Mouse (Mus musculus): ENCODE measurements around the gene Prtg.

The Prtg gene

DNA sequence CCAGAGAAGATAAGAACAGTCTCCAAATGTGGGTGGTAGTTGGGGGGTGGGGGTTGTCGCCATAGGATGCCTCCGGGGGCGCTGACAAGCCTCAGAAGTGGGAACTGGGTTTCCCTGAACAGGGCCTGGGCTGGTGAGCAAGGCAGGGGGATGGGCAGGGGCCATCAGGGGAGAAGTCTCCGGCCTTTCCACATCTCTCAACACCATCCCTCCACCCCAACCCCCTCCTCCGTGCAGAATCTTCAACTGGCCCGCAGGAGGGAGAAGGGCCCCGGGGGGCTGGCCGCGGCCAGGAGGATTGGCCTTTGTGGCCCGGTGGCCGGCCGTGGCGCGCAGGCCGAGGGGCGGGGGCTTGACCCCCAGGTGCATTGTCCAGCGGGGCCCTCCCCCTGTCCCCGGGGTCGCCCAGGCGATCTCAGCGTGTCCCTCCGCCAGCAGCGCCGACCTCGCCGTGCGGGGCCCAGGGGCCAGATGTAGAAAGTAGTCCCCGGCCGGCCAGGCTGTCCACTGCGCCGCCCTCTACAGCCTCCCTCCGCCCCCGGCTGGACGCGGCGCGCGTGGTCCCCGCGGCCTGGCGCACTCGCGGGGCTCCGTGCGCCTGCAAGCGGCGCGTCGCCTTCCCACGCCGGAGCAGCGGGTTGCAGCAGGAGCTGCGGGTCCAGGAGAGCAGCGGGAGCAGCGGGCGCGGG is at the start of gene Prtg:
Prtg (plus strand) TSS at position 144 of the 689 bp plus-strand sequence.
- no peak for DNase-seq (ENCODE audit: low spot score in 2 of 2)

- no peak for DNase-seq (ENCODE audit: low spot score in 2 of 2)
Observed at GRCm38 (mm10) chr9:72757143-72757542, 49.5 kb upstream of the Prtg start.

DNA sequence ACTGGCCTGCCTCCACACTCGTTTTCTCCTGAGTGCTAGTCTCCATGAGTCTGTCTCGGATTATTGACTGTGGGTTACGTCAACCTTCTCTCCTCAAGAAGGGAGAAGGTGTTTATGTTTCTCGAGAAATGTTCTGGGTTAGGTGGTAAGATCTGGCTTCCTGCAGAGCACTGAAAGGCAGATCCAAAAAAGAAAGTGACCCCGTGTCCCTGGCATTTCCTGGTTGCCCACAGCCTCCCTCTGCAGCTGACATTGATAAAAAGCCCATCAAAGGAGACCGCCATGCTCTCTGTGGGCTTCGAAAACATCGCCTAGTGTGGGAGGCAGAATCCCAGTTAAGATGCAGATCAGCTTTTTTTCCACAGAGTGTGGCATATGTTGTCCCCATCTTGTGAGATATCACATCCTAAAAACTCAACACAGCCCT is 48.0 kb upstream of the Prtg start:
- no peak for DNase-seq (ENCODE audit: low spot score in 2 of 2)

- DNase-seq (ENCODE audit: low spot score in 2 of 2): peak in 1 of 2 experiments; percentile 11
Observed at GRCm38 (mm10) chr9:72763050-72763718, 43.5 kb upstream of the Prtg start.

DNA sequence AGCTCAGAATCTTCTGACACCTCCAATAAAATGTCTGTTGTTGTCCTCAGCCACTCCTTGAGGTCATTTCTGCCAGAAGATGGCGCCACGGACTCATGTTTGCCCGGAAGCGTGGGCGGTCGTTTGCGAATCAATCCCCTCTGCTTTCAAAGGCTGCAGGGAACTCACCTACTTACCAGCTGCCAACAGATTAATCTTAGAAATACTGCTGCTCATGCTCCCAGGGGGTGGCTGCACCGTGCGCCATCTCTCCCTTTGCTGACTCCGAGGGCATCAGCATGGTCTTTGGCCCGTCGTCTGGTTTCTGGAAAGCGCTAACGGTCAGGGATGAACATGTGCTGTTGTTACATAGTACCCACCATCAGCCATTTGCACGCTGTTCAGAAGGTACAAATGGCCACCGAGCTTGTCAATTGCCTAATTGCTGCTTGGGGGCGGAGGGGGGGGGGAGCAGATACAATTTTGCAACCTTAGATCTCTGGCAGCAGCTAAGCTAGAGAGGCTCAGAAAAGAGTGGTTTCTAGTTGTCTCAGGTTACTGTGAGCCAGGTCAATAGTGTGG is 39.8 kb upstream of the Prtg start:
- peak; percentile 79 to 81 for DNase-seq (ENCODE audit: low spot score in 2 of 2)

- DNase-seq (ENCODE audit: low spot score in 2 of 2): no peak
Observed at GRCm38 (mm10) chr9:72775022-72775421, 31.7 kb upstream of the Prtg start.

DNA sequence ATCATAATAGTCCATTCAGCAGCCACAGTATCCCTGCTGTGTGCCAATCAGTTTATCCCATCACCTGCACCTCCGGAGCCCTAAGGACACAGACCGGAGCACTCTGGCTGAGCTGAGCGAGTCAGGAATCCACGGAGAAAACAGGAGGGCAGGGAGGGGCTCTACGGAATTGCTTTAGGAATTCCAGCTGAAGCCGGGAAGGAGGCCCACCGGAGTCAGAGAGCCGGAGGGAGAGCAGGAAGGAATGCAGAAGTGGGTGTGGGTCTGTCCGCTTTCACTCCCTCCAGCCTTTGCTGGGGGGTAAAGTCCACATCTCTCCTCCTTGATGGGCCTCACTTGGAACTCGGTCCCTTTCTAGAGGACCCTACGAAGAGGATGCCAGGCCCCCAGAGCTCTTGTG is 27.7 kb upstream of the Prtg start:
- DNase-seq (ENCODE audit: low spot score in 2 of 2): no peak

DNA sequence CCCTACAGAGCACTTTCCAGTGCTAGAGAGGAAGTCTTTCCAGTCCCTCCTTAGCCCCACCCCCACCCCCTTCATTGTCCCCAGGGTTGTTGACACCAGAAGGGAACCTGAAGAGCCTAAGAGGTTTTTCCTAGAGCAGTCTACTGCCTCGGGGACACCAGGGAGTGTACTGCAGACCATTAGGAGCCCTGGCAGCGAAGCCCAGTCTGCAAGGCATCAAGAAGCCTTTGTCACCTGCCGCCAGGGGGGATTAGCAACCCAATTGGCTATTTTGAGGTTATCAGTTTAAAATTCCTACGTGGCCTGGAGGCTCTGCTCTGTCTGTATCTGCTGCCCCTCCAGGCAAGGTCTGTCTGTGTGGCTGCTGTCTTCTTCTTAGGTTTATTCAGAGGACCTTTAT is 26.9 kb upstream of the Prtg start:
- DNase-seq (ENCODE audit: low spot score in 2 of 2): no peak

DNA sequence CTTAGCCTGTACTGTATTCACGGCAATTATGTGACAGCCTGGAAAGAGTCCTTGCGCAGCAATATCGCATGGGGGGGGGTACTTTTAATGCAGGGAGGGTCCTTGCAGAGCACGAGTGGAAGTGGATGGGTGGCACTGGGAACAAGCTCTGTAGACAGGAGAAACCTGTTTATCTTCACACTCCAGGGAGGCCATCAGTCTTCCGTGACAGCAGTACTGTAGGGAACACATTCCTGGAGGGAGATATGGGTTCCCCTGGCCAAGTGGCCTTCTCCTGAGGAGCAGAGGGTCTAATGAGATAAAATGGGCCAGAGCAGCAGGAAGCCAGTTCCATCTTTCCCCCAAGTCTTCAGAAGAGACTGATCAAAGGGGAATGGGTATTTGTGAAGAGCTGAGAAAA is 26.0 kb upstream of the Prtg start:
- no peak for DNase-seq (ENCODE audit: low spot score in 2 of 2)

DNA sequence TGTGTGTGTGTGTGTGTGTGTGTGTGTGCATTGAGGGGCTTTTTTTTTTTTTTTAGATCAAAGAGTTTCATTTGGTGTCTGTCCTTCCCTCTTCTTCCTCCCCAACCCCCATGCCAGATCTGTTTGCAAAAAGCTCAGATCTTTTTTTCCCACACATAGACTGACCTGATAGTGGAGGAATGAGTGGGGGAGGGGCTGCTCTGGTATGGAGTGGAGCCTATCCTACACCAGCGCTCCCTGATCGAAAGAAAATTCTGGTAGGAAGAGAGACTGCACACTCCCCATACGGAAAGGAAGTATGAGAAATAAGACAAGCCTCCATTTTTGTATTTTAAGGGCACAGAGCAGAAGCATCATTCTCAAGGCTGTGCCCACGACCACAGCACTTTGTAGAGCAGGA is 25.2 kb upstream of the Prtg start:
- no peak for DNase-seq (ENCODE audit: low spot score in 2 of 2)

DNA sequence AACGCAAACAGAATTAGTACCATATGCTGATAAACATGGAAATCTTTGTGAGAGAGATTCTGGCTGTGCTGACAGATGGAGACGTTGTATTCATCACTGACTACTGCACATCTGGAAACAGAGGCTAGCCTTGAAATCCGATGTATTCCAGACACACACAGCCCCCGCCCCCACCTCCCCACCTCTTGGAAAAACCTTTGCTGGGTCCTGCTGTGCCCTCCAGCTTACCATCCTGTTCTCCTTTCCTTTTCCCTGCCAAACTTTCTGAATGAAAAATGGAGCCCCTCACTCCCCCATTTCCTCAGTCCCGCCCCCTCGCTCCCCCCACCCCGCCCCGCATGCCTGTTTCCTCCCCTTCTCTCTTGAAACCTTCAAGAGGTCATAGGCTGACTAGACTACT is 24.6 kb upstream of the Prtg start:
- no peak for DNase-seq (ENCODE audit: low spot score in 2 of 2)

DNA sequence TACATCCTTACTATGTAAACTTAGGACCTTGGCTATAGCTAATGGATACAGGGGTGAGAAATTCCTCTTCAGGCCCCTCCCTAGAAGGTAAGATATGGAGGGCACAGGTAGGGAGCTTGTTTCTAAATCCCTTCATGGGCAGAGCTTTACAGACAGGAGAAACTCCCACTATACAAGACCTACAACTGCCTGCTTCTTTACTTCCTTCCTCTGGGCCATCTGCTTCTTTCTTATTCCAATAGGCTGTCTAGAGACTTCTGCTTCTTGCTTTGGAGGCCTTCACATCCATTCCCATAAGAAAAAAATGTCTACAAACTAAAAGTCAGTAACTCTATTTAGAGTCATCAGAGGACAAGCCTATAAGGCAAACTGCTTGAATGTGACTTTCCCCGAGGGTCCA is 18.9 kb upstream of the Prtg start:
- no peak for DNase-seq (ENCODE audit: low spot score in 2 of 2)

- DNase-seq (ENCODE audit: low spot score in 2 of 2): no peak
Observed at GRCm38 (mm10) chr9:72790530-72791212, 16.0 kb upstream of the Prtg start.

DNA sequence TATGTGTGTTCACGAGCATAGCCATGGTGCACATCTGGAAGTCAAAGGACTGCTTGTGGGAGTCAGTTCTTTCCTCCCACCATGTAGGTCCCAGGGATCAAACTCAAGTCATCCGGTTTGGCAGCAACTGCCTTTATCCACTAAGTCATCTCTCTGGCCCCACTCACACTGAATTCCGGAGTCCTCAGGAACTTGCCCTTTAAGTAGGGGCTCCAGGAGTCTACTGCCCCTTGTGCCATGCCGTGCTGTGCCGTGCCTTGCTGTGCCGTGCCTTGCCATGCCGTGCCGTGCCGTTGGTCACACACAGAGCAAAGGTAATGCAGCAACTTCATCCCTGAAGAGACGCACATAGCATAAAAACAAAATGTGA is 15.5 kb upstream of the Prtg start:
- no peak for DNase-seq (ENCODE audit: low spot score in 2 of 2)

DNA sequence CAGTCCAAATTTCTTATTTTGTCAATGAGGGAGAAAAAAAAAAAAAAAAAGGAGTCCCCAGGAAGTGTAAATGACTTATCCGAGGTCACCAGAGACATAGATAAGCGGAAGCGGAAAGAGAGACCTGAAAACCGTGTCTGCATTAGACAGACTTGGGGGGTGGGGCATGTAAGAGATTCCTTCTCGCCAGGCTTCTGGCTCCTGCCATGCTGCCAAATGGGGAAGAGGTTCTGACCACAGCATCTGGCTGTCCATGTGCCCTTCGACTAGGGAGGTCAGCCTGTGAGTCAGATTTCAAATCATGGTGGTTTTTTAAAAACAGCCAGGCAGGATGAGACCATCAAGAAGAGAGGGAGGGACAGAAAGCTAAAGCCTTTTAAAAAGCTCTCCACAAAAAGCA is 15.0 kb upstream of the Prtg start:
- peak in 1 of 2 experiments; percentile 16 for DNase-seq (ENCODE audit: low spot score in 2 of 2)

DNA sequence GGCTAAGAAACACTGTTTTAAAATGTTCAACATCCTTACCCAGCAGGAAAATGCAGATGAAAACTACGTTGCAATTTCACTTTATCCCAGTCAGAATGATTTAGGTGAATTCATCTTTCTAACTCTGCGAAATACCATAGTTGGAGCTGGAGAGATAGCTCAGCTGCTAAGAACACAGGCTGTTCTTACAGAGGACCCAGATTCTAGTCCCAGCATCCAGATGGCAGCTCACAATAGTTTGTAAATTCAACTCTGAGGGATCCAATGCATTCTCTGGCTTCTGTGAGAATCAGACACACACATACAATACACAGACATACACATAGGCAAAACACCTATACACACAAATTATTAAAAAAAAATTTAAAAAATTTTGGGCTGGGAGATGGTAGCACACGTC is 11.4 kb upstream of the Prtg start:
- DNase-seq (ENCODE audit: low spot score in 2 of 2): no peak

GRCm38 (mm10) chr9:72797136-72797621 is 9.5 kb upstream of the Prtg start:
- peak; percentile 26 to 66 for DNase-seq (ENCODE audit: low spot score in 2 of 2)

DNA sequence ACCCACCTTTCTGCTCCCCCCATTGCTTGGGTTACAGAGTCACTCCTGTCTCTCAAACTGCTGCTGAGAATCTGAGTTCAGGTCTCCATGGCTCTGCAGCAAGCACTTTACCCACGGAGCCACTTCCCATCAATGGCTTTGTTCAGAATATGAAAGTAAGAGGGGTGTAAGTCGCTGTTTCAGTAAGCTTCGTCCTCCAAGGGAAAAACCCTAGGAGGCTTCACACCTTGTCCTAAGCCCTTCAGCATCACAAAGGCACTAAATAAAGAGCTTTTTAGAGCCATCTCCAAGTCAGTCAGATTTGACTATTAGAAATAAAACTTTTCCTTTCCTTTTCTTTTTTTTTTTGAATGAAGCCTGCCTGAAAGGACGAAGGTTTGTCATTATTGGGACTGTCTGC is 3.4 kb upstream of the Prtg start:
- no peak for DNase-seq (ENCODE audit: low spot score in 2 of 2)

DNA sequence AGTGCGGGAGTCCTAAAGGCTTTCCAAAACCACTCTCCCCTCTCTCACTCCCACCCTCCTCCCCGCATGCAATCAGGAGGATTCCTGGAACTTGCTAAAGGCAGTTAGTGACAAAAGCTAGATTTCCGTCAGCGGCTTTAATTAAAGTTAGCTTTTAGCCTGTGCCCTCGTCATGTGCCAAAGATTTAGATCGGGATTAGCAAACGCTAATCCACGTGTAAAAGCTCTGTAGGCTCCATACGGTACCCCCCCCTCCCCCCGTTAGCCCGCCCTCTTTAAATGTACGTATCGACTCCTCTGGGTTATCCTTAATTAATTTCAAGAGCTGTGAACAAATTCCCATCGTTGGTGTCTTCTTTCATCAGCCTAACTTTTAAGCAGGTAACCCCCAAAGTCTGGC is 528 bp upstream of the Prtg start:
- no peak for DNase-seq (ENCODE audit: low spot score in 2 of 2)

DNA sequence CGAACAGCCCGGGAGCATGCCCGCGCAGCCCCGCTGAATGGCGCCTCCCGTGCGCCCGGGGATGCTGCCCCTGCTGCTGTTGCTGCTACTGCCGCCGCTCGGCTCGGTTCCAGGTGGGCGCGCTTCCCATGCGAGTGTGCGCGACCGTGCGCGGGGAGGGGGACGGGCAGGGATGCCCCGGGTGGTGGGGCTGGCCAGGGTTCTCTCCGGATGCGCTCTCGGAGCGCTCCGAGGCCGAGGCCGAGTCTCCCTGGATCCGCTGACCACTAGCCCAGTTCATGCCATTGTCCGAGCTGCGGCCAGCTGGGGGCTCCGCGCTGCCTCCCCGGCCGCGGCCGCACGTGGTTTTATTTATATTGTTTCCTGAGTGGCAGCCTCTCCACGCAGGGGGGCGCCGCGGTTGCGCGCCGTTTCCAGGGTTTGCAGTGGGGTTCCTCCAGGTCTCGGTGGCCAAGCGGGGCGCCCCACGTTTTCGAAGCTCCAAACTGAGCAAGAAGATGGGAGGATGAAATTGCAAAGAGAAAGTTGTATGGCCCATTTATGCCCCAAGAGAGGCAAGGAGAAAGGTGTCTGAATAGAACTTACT is 839 bp downstream of the Prtg start:
- no peak for DNase-seq (ENCODE audit: low spot score in 2 of 2)

- no peak for DNase-seq (ENCODE audit: low spot score in 2 of 2)
Observed at GRCm38 (mm10) chr9:72808176-72808575, 1.5 kb downstream of the Prtg start.

GRCm38 (mm10) chr9:72808586-72808985 is 1.9 kb downstream of the Prtg start:
- DNase-seq (ENCODE audit: low spot score in 2 of 2): no peak
